Mouse (Mus musculus) kidney, embryonic 16.5 days (tissue): Measurements from ENCODE around the gene Serpinb6c. TPM values are rescaled to one million over a fixed set of nuclear protein-coding genes. Genes with fewer than 3 reads are reported as not detected.

Experiments
- polyA plus RNA-seq: library from polyadenylated mRNA; unstranded; fragments of >200 nt; fragmentation: Nextera tagmentation; extraction: Ambion mirVana; gene quantifications from 2 replicates; pipeline ENCODE4 v1.2.1, GENCODE M21; 2015

Serpinb6c gene
- polyA plus RNA-seq, 1 experiment from 2014 or later = 0.15 TPM

Other genes with a start within 250 kb of the Serpinb6c start
- gene Serpinb6d, start 244.3 kb downstream of the Serpinb6c start, polyA plus RNA-seq = not detected in 2 replicates
- gene Serpinb6e, start 62.3 kb downstream of the Serpinb6c start, polyA plus RNA-seq = not detected in 2 replicates
- gene Nqo2, start 59.0 kb upstream of the Serpinb6c start, polyA plus RNA-seq = 29.6 and 31.0 TPM in 2 replicates
- 18.0 and 19.4 TPM in 2 replicates for gene Ripk1, start 96.7 kb upstream of the Serpinb6c start, polyA plus RNA-seq
- gene Serpinb6a, start 97.1 kb upstream of the Serpinb6c start, polyA plus RNA-seq = 66.7 and 72.8 TPM in 2 replicates
- 83.0 and 95.2 TPM in 2 replicates for gene Bphl, start 131.9 kb upstream of the Serpinb6c start, polyA plus RNA-seq
- 143 and 150 TPM in 2 replicates for gene Tubb2a, start 172.3 kb upstream of the Serpinb6c start, polyA plus RNA-seq
- gene Tubb2b, start 224.8 kb upstream of the Serpinb6c start, polyA plus RNA-seq = 39.7 and 40.4 TPM in 2 replicates